ENCODE assay signal across 8 mouse cellular contexts in the genomic region with DNA sequence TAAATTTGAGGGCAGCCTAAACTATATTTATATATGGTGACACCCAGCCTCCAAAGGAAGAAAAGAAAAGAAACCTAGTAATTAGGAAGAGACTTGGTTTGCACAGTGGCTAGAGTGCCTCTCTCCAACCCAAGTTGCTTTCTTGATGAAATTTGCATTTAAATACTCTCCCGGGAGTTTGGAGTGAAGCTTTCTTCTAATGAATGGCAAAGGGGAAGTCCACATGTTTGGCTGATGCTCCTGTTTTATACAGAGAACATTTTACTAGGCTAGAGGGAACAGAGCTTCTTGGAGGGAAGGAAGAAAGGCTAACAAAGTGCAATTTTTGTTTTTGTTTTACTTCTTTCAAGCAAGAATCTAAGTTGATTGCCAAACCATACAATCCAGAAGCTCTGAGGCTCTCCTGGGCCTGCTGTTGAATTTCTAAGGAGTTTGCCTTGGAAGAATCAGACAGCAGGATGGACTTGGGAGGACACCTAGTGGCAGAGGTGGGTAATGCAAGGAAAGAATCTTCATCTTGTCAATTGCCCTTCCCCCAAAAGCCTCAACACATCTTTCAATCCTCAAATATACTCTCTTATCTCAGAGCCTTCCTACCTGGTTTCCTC. TPM values are rescaled to one million over a fixed set of nuclear protein-coding genes. Genes with fewer than 3 reads are reported as not detected.
DNase-seq lines count a peak whose midpoint lies in the region; ATAC-seq and TF ChIP-seq lines count a peak whose summit lies in the region.

No protein-coding gene starts in this region.

- DNase-seq in R1 (ENCODE audit: low read depth, low spot score) = peak; percentile 93
- peak; percentile 76 to 82 for DNase-seq in cerebellum, adult 2 months
- peak; percentile 93 for DNase-seq in forebrain, postnatal 0 days
- peak; percentile 91 for DNase-seq in hindbrain, embryonic 11.5 days (ENCODE audit: low spot score)
- peak; percentile 75 to 93 for DNase-seq in layer of hippocampus, postnatal 25 days (ENCODE audit: extremely low spot score in 1 of 2, low spot score in 1 of 2)
- DNase-seq in lung, postnatal 4 days = peak; percentile 41 to 85
- DNase-seq in right cerebral cortex, adult 2 months (ENCODE audit: low spot score in 2 of 2) = peak; percentile 92

- TF ChIP-seq POLR2A in cerebellum, adult 2 months (IDR thresholded peaks at IDR 0.05; ENCODE audit: borderline replicate concordance, insufficient read depth, low read length) = no peak

- H3K9ac ChIP-seq in forebrain, postnatal 0 days = no peak overlapping the region
- H3K9ac ChIP-seq in hindbrain, embryonic 11.5 days (ENCODE audit: low read depth, low read length) = no peak overlapping the region

- peaks cover 17% of the 10 kb centered on the region for H3K4me1 ChIP-seq in cerebellum, adult 2 months (ENCODE audit: control insufficient read depth, insufficient read depth, low read length)
- H3K4me1 ChIP-seq in forebrain, postnatal 0 days (ENCODE audit: insufficient read depth) = peaks cover 29% of the 10 kb centered on the region
- H3K4me1 ChIP-seq in hindbrain, embryonic 11.5 days (replicated peaks; ENCODE audit: control insufficient read depth, insufficient read depth, low read length) = peaks cover 7% of the 10 kb centered on the region

- H3K4me2 ChIP-seq in forebrain, postnatal 0 days (ENCODE audit: low read depth) = no peak overlapping the region
- no peak overlapping the region for H3K4me2 ChIP-seq in hindbrain, embryonic 11.5 days (replicated peaks; ENCODE audit: low read depth, low read length)

- no peak overlapping the region for H3K4me3 ChIP-seq in cerebellum, adult 2 months (replicated peaks; ENCODE audit: insufficient read depth, low read depth, low read length)
- no peak overlapping the region for H3K4me3 ChIP-seq in forebrain, postnatal 0 days (ENCODE audit: low read depth, low read length)
- H3K4me3 ChIP-seq in hindbrain, embryonic 11.5 days (ENCODE audit: low read depth, low read length) = no peak overlapping the region

- 36% methylated on average over 1 of the region's 1 CpGs for WGBS in cerebellum, adult 2 months
- 12% methylated on average over 1 of the region's 1 CpGs for WGBS in forebrain, postnatal 0 days
- 19% methylated on average over 1 of the region's 1 CpGs for WGBS in hindbrain, embryonic 11.5 days

- H3K27ac ChIP-seq in cerebellum, adult 2 months (ENCODE audit: insufficient read depth, low read length) = no peak overlapping the region
- H3K27ac ChIP-seq in forebrain, postnatal 0 days (ENCODE audit: low read depth, low read length) = peak overlapping the region; percentile 70
- no peak overlapping the region for H3K27ac ChIP-seq in hindbrain, embryonic 11.5 days (ENCODE audit: low read depth, low read length)

- peak; percentile 93 for TF ChIP-seq CTCF in cerebellum, adult 2 months (IDR thresholded peaks at IDR 0.05; ENCODE audit: borderline replicate concordance, insufficient read depth, low read depth, low read length)
- TF ChIP-seq CTCF in forebrain, postnatal 0 days (IDR thresholded peaks at IDR 0.05; ENCODE audit: low read depth) = peak; percentile 98

- no peaks in the 10 kb centered on the region for H3K9me3 ChIP-seq in forebrain, postnatal 0 days (ENCODE audit: low read length)
- no peaks in the 10 kb centered on the region for H3K9me3 ChIP-seq in hindbrain, embryonic 11.5 days (ENCODE audit: control insufficient read depth, low read length)

- 0 out of 2 replicates have a peak, but pooled peaks cover 4% of the 10 kb centered on the region for H3K36me3 ChIP-seq in forebrain, postnatal 0 days (ENCODE audit: insufficient read depth)
- no peaks in the 10 kb centered on the region for H3K36me3 ChIP-seq in hindbrain, embryonic 11.5 days (ENCODE audit: control insufficient read depth, insufficient read depth, low read length)

- no peaks in the 10 kb centered on the region for H3K27me3 ChIP-seq in cerebellum, adult 2 months (ENCODE audit: control insufficient read depth, insufficient read depth, low read length)
- H3K27me3 ChIP-seq in forebrain, postnatal 0 days (ENCODE audit: insufficient read depth, low read length) = no peaks in the 10 kb centered on the region
- no peaks in the 10 kb centered on the region for H3K27me3 ChIP-seq in hindbrain, embryonic 11.5 days (ENCODE audit: control insufficient read depth, insufficient read depth, low read length)

- peak; percentile 39 for ATAC-seq in forebrain, postnatal 0 days
- no peak for ATAC-seq in hindbrain, embryonic 11.5 days (ENCODE audit: low FRiP score)
- no peak for ATAC-seq in activated CD4-positive, CD25-positive, alpha-beta regulatory T cell, adult 4 months

RNA-seq across cellular contexts. Expression of a gene that starts 16.8 kb away (rescaled TPM):
- polyA plus RNA-seq in cerebellum, adult 2 months (2012; rRNA removed) = 193 and 201 TPM in 2 replicates
- 278 and 345 TPM in 2 replicates for total RNA-seq in forebrain, postnatal 0 days (2014; rRNA removed)
- polyA plus RNA-seq in forebrain, postnatal 0 days (2015; fragmentation: Nextera tagmentation; extraction: Ambion mirVana) = 42.9 and 58.2 TPM in 2 replicates
- polyA plus RNA-seq in hindbrain, embryonic 11.5 days (2014; fragmentation: Nextera tagmentation; extraction: Ambion mirVana) = 74.7 and 114 TPM in 2 replicates
- total RNA-seq in layer of hippocampus, postnatal 25 days (2021) = 100 to 1,000 TPM; 194 to 241 TPM
- 100 to 1,000 TPM; 141 to 142 TPM for polyA plus RNA-seq in activated CD4-positive, CD25-positive, alpha-beta regulatory T cell, adult 4 months (2017; shearing (Covaris generic))

RNA-seq across cellular contexts. Expression of a gene that starts 50.6 kb away (rescaled TPM):
- polyA plus RNA-seq in cerebellum, adult 2 months (2012; rRNA removed) = 602 and 636 TPM in 2 replicates
- 161 and 279 TPM in 2 replicates for total RNA-seq in forebrain, postnatal 0 days (2014; rRNA removed)
- 536 and 634 TPM in 2 replicates for polyA plus RNA-seq in forebrain, postnatal 0 days (2015; fragmentation: Nextera tagmentation; extraction: Ambion mirVana)
- 340 and 344 TPM in 2 replicates for polyA plus RNA-seq in hindbrain, embryonic 11.5 days (2014; fragmentation: Nextera tagmentation; extraction: Ambion mirVana)
- 100 to 1,000 TPM; 172 to 199 TPM for total RNA-seq in layer of hippocampus, postnatal 25 days (2021)
- polyA plus RNA-seq in activated CD4-positive, CD25-positive, alpha-beta regulatory T cell, adult 4 months (2017; shearing (Covaris generic)) = 100 to 1,000 TPM; 148 to 159 TPM
